Mouse (Mus musculus): ENCODE measurements around the gene Ep400.

The Ep400 gene

GRCm38 (mm10) chr5:110770448-110771158 is at the start of gene Ep400:
Gene Ep400 (minus strand): TSS chr5:110770717.
- DNase-seq: peak; percentile 100

- DNase-seq: peak; percentile 100
Observed at GRCm38 (mm10) chr5:110809667-110810325, 39.3 kb upstream of the Ep400 start, which contains the start of gene Ulk1. Gene Ulk1 (minus strand): TSS chr5:110810097.

- DNase-seq: peak; percentile 48
Observed at GRCm38 (mm10) chr5:110808821-110809666, 38.5 kb upstream of the Ep400 start.

GRCm38 (mm10) chr5:110808061-110808631 is 37.6 kb upstream of the Ep400 start:
- peak; percentile 71 for DNase-seq

- no peak for DNase-seq
Observed at GRCm38 (mm10) chr5:110807453-110807852, 36.9 kb upstream of the Ep400 start.

- no peak for DNase-seq
Observed at GRCm38 (mm10) chr5:110806676-110807075, 36.2 kb upstream of the Ep400 start.

- DNase-seq: no peak
Observed at GRCm38 (mm10) chr5:110806154-110806553, 35.6 kb upstream of the Ep400 start.

- no peak for DNase-seq
Observed at GRCm38 (mm10) chr5:110804012-110804743, 33.7 kb upstream of the Ep400 start.

GRCm38 (mm10) chr5:110802809-110803208 is 32.3 kb upstream of the Ep400 start:
- no peak for DNase-seq

- DNase-seq: no peak
Observed at GRCm38 (mm10) chr5:110802186-110802585, 31.7 kb upstream of the Ep400 start.

GRCm38 (mm10) chr5:110801036-110801624 is 30.6 kb upstream of the Ep400 start:
- no peak for DNase-seq

- DNase-seq: no peak
Observed at GRCm38 (mm10) chr5:110797696-110798095, 27.2 kb upstream of the Ep400 start.

GRCm38 (mm10) chr5:110794363-110794762 is 23.8 kb upstream of the Ep400 start:
- DNase-seq: no peak

- peak; percentile 58 for DNase-seq
Observed at GRCm38 (mm10) chr5:110788684-110789083, 18.2 kb upstream of the Ep400 start.

GRCm38 (mm10) chr5:110786081-110786835 is 15.7 kb upstream of the Ep400 start:
- peak; percentile 23 for DNase-seq

GRCm38 (mm10) chr5:110783150-110783549 is 12.6 kb upstream of the Ep400 start:
- no peak for DNase-seq

- DNase-seq: no peak
Observed at GRCm38 (mm10) chr5:110781529-110782238, 11.2 kb upstream of the Ep400 start.

- DNase-seq: no peak
Observed at GRCm38 (mm10) chr5:110780761-110781528, 10.4 kb upstream of the Ep400 start.

GRCm38 (mm10) chr5:110779998-110780760 is 9.7 kb upstream of the Ep400 start, which contains the start of gene Pus1:
Gene Pus1 (minus strand): TSS chr5:110780659.
- peak; percentile 87 for DNase-seq
